In the genomic region with DNA sequence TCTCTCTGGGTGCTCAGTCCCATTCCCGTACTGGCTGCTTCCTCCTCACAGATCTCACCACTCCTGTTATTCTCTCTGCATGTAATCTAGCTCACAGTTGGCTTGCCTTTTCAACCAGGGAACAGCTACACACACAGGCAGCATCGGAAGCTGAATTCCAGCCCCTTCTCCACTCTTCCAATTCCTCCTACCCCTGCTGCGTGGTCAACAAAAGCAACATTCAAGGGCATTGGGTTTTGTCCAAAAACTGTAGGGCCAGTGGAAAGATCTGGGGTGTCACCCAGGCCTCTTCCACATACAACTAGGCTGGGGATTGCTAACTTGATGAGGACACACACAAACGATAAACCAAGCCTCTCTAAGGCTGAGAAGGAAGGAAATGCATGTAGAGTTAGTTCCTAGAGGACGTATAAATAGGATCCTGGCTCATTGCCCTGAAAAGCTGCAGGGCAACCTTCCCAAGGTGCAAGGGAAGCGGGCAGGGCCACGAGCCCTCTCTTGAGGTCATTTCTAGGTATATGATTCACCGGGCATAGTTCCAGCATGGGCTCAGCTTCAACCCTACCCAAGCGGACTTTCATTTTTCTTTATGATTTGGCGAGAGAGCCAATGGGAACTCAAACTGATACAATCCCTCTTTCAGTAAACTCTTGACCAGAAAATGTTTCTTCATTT, we compare ENCODE assay signal across 10 mouse cellular contexts. TPM values are rescaled to one million over a fixed set of nuclear protein-coding genes. Genes with fewer than 3 reads are reported as not detected.
DNase-seq lines count a peak whose midpoint lies in the region; ATAC-seq and TF ChIP-seq lines count a peak whose summit lies in the region.
"Had no signal": no experiment of that assay in that cellular context is flagged by ENCODE, and none has a peak within 500 bp of the region (broad histone marks: within the 10 kb centered on the region; RNA-seq: fewer than 3 reads in every experiment).

No protein-coding gene starts in this region.

- no peak for ATAC-seq in cerebellum, adult (ENCODE audit: insufficient number of reproducible peaks, low FRiP score, low TSS enrichment)
- no peak for ATAC-seq in kidney, embryonic 16.5 days (ENCODE audit: low FRiP score, low TSS enrichment)
- ATAC-seq in forebrain, embryonic 16.5 days = no peak

- H3K36me3 ChIP-seq in kidney, adult 2 months (ENCODE audit: control insufficient read depth, insufficient read depth, low read length) = no peaks in the 10 kb centered on the region
- H3K36me3 ChIP-seq in kidney, embryonic 16.5 days (ENCODE audit: insufficient read depth, low read length) = no peaks in the 10 kb centered on the region
- H3K36me3 ChIP-seq in thymus, adult 2 months (ENCODE audit: control insufficient read depth, insufficient read depth, low read length) = no peaks in the 10 kb centered on the region
- no peaks in the 10 kb centered on the region for H3K36me3 ChIP-seq in forebrain, embryonic 16.5 days (ENCODE audit: control insufficient read depth, insufficient read depth)
- H3K36me3 ChIP-seq: embryonic facial prominence, embryonic 15.5 days; lung, embryonic 15.5 days had no signal

- no peak for TF ChIP-seq POLR2A in kidney, adult 2 months (IDR thresholded peaks at IDR 0.05; ENCODE audit: low read depth, low read length)
- no peak for TF ChIP-seq POLR2A in thymus, adult 2 months (IDR thresholded peaks at IDR 0.05; ENCODE audit: control insufficient read depth, extremely low read depth, insufficient read depth, low read length, poor library complexity)

- no peak for TF ChIP-seq CTCF in kidney, adult 2 months (conservative IDR thresholded peaks at IDR 0.05; ENCODE audit: insufficient read depth, insufficient read length, low read depth, low read length)
- TF ChIP-seq CTCF in thymus, adult 2 months (IDR thresholded peaks at IDR 0.05; ENCODE audit: borderline replicate concordance, control insufficient read depth, extremely low read depth, insufficient read depth, low read length, poor library complexity) = no peak

- no peaks in the 10 kb centered on the region for H3K4me1 ChIP-seq in kidney, adult 2 months (ENCODE audit: control insufficient read depth, insufficient read depth, low read length)
- H3K4me1 ChIP-seq in kidney, embryonic 16.5 days (ENCODE audit: insufficient read depth, low read length) = no peaks in the 10 kb centered on the region
- H3K4me1 ChIP-seq in thymus, adult 2 months (replicated peaks; ENCODE audit: control insufficient read depth, insufficient read depth, low read length) = no peaks in the 10 kb centered on the region
- peaks cover 3% of the 10 kb centered on the region; the same call in 1 of the 2 replicates for H3K4me1 ChIP-seq in forebrain, embryonic 16.5 days (replicated peaks; ENCODE audit: control insufficient read depth, insufficient read depth, low read length)

- no peak overlapping the region for H3K9ac ChIP-seq in kidney, embryonic 16.5 days (replicated peaks; ENCODE audit: low read length)
- H3K9ac ChIP-seq in forebrain, embryonic 16.5 days (replicated peaks; ENCODE audit: low read depth, low read length) = no peak overlapping the region
- H3K9ac ChIP-seq: embryonic facial prominence, embryonic 15.5 days; lung, embryonic 15.5 days had no signal

- no peak overlapping the region for H3K27ac ChIP-seq in kidney, adult 2 months (ENCODE audit: insufficient read depth, low read depth, low read length)
- H3K27ac ChIP-seq in kidney, embryonic 16.5 days (ENCODE audit: low read length) = no peak overlapping the region
- no peak overlapping the region for H3K27ac ChIP-seq in thymus, adult 2 months (ENCODE audit: control insufficient read depth, insufficient read depth, low read length)
- no peak overlapping the region for H3K27ac ChIP-seq in forebrain, embryonic 16.5 days (ENCODE audit: low read length)
- H3K27ac ChIP-seq: embryonic facial prominence, embryonic 15.5 days; lung, embryonic 15.5 days had no signal

- H3K9me3 ChIP-seq in kidney, embryonic 16.5 days (ENCODE audit: low read length) = no peaks in the 10 kb centered on the region
- no peaks in the 10 kb centered on the region for H3K9me3 ChIP-seq in forebrain, embryonic 16.5 days (ENCODE audit: control insufficient read depth, low read length)
- H3K9me3 ChIP-seq: embryonic facial prominence, embryonic 15.5 days; lung, embryonic 15.5 days had no signal

- peak; percentile 5 for DNase-seq in cerebellum, adult 9-10 months
- DNase-seq in kidney, adult 2 months = peak; percentile 39
- DNase-seq in adrenal gland, postnatal 14 days = peak; percentile 56
- peak; percentile 45 for DNase-seq in kidney, postnatal 14 days
- DNase-seq in thymus, adult 2 months = no peak

- H3K4me3 ChIP-seq in kidney, adult 2 months (ENCODE audit: insufficient read depth, low read depth, low read length) = no peak overlapping the region
- H3K4me3 ChIP-seq in kidney, embryonic 16.5 days (ENCODE audit: low read length) = no peak overlapping the region
- H3K4me3 ChIP-seq in thymus, adult 2 months (ENCODE audit: control insufficient read depth, insufficient read depth, low read length) = no peak overlapping the region
- no peak overlapping the region for H3K4me3 ChIP-seq in forebrain, embryonic 16.5 days (replicated peaks; ENCODE audit: low read length)
- H3K4me3 ChIP-seq: embryonic facial prominence, embryonic 15.5 days; lung, embryonic 15.5 days had no signal

- 50% methylated on average over 10 of the region's 10 CpGs for WGBS in kidney, adult 2 months
- 76% methylated on average over 10 of the region's 10 CpGs for WGBS in kidney, embryonic 16.5 days
- 63% methylated on average over 10 of the region's 10 CpGs for WGBS in thymus, adult 2 months
- 66% methylated on average over 10 of the region's 10 CpGs for WGBS in forebrain, embryonic 16.5 days

- no peaks in the 10 kb centered on the region for H3K27me3 ChIP-seq in kidney, adult 2 months (replicated peaks; ENCODE audit: control insufficient read depth, insufficient read depth, low read length)
- no peaks in the 10 kb centered on the region; the same call in 1 of the 2 replicates for H3K27me3 ChIP-seq in kidney, embryonic 16.5 days (ENCODE audit: insufficient read depth, low read length)
- H3K27me3 ChIP-seq in thymus, adult 2 months (ENCODE audit: control insufficient read depth, insufficient read depth, low read length) = no peaks in the 10 kb centered on the region
- H3K27me3 ChIP-seq in forebrain, embryonic 16.5 days (replicated peaks; ENCODE audit: control insufficient read depth, insufficient read depth, low read length) = no peaks in the 10 kb centered on the region
- H3K27me3 ChIP-seq: lung, embryonic 15.5 days had no signal

- no peak overlapping the region for H3K4me2 ChIP-seq in kidney, embryonic 16.5 days (replicated peaks; ENCODE audit: low read depth, low read length)
- no peak overlapping the region for H3K4me2 ChIP-seq in forebrain, embryonic 16.5 days (ENCODE audit: low read length)
- H3K4me2 ChIP-seq: embryonic facial prominence, embryonic 15.5 days; lung, embryonic 15.5 days had no signal

RNA-seq across cellular contexts. Expression of gene Rybp, which starts 36.6 kb away (rescaled TPM):
- 19.4 and 23.0 TPM in 2 replicates for polyA plus RNA-seq in kidney, adult 2 months (2012; rRNA removed)
- polyA plus RNA-seq in kidney, embryonic 16.5 days (2015; fragmentation: Nextera tagmentation; extraction: Ambion mirVana) = 13.3 and 18.0 TPM in 2 replicates
- 26.6 and 36.5 TPM in 2 replicates for total RNA-seq in adrenal gland, postnatal 14 days (2021)
- polyA plus RNA-seq in thymus, adult 2 months (2012; rRNA removed) = 28.6 and 31.9 TPM in 2 replicates
- 30.4 and 31.2 TPM in 2 replicates for polyA plus RNA-seq in forebrain, embryonic 16.5 days (2015; fragmentation: Nextera tagmentation; extraction: Ambion mirVana)
